Mouse (Mus musculus): ENCODE results near the gene Cacnb4. TPM values are rescaled to one million over a fixed set of nuclear protein-coding genes. Genes with fewer than 3 reads are reported as not detected.

Cacnb4 gene
- total RNA-seq, 2 experiments from 2014 or later: 0.17 to 0.20 TPM

- DNase-seq: peak in 1 of 2 experiments; percentile 30
Measured at GRCm38 (mm10) chr2:52518740-52519139, 157.9 kb downstream of the Cacnb4 start.

GRCm38 (mm10) chr2:52516534-52516933 is 160.1 kb downstream of the Cacnb4 start:
- DNase-seq: no peak

- DNase-seq: no peak
Measured at GRCm38 (mm10) chr2:52512865-52513388, 163.7 kb downstream of the Cacnb4 start.

GRCm38 (mm10) chr2:52512206-52512605 is 164.4 kb downstream of the Cacnb4 start:
- DNase-seq: no peak

DNA sequence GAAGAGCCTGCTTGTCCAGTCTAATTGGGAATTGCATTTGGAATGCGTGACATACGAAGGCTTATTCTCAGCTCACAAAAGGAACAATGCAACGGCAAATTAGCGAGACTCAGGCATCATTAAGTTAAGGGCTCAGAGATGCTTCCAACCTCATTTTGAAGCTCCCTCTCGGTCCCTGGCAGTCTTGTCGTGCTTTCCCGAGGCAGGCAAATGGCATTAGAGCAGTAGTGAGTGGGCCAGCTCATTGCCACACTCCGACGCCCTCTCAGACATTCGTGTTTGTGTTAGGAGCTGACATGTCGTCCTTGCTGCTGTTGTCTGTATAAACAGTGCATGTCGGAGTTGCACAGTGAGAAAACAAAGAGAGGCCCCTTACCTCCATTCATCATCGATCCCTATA is 164.8 kb downstream of the Cacnb4 start:
- no peak for DNase-seq

DNA sequence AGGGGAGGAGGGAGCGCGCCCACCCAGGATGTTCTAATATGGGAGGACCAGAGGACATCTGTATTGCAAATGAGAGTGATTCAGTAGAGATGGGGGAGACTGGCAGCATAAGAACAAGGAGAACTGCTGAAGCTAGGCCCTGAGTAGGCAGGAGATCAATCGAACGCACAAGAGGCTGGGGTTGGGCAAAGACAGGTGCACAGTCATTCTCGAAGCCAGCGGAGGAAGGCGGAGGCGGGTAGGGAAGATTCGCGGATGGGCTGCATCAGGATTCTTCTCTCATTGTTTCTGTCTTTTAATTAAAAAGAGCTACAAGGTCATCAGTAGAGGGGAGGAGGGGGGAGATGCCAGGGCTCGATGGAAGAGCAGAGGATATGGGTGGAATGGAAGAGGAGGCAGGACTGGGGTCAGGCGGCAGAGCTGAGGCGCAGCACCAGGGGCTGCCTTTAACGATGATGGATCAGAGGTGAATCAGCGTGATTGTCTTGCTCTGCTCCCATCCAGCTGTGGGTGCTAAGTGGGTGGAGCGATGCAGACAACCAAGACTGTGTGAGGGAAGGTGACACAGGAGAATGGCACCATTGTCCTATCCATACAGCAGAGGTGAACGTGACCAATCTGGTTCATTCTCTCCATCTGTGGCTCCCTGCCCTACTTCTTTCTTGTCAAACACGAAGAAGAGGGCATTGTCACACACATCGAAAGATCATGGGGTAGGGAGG is 166.7 kb downstream of the Cacnb4 start:
- DNase-seq: no peak

DNA sequence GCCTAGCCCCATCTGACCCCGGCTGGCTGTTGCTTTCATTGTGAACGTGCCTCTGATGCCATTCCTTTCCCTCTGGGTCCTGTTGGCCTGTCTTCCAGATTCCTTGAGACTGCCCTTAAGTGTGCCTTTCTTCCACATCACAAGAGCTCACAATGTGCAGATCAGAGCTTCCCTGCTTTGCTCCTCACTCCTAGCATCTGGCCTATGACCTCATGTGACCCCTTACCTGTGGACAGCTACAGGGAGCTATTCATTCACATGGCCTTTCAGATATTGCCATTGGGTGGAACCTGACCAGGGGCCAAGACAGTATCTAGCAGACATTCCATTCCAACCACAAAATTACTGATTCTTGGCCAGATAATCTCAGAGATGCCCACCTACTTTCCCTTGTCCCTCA is 171.5 kb downstream of the Cacnb4 start:
- no peak for DNase-seq

GRCm38 (mm10) chr2:52504762-52505161 is 171.9 kb downstream of the Cacnb4 start:
- DNase-seq: peak; percentile 22 to 41

DNA sequence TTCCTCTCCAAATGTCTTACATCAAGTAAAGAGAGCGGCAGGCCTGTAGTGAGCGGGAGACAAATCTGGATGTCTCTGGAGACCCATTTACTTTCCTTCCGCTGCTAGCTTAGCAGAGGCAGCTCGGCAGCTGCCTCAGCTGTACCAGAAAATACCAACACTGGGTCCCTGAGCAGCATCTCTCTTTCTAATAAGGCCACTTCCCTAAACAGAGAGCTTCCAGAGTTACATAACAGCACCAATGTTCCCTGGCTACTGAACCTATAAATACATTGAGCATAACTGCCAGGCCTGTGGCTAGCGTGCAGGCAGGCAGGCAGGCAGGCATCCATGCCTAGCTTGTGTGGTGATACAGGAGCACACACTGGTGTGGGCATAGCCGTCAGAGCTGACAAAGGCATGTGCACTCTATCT is 176.8 kb downstream of the Cacnb4 start:
- no peak for DNase-seq

DNA sequence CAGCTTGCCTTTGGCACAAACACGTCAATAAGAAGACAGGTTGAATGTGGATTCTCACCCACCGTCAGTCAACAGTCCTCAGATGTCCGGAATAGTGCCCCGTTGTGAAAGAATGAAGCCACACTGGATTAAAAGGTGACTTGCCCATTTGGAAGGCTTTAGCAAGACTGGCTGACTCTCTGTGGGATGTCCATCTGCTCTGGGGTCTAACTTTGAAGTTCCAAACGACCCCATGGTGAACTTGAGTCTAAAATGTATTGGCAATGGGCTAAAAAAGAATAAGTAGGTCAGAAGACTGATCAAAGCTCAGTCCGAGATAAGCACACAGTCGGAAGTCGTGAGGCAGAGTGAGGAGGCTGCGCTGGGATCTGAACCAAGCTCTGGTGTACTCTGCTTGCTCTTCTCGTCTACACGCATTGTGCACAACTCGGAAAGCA is 177.5 kb downstream of the Cacnb4 start:
- no peak for DNase-seq

GRCm38 (mm10) chr2:52495097-52495694 is 181.4 kb downstream of the Cacnb4 start:
- DNase-seq: no peak

DNA sequence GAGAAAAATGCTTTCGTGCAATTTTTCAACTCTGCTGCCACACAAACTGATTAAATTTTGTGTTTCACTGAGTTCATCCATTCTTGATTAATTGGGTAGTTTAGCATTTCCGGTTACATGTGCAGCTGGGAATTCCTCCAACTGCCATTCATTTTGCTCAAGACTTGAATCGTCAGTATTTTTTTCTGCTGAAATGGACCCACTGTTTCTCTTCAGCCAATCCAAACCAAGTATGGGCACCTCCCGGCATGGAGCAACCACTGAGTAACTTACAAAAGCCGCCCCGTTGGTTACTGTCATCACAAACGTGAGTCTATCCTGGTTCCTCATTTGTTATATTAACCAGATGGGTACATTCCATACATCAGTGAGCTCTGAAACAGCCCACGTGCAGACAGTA is 182.4 kb downstream of the Cacnb4 start:
- DNase-seq: no peak

- no peak for DNase-seq
Measured at GRCm38 (mm10) chr2:52492867-52493266, 183.8 kb downstream of the Cacnb4 start.

GRCm38 (mm10) chr2:52489840-52490239 is 186.8 kb downstream of the Cacnb4 start:
- no peak for DNase-seq

DNA sequence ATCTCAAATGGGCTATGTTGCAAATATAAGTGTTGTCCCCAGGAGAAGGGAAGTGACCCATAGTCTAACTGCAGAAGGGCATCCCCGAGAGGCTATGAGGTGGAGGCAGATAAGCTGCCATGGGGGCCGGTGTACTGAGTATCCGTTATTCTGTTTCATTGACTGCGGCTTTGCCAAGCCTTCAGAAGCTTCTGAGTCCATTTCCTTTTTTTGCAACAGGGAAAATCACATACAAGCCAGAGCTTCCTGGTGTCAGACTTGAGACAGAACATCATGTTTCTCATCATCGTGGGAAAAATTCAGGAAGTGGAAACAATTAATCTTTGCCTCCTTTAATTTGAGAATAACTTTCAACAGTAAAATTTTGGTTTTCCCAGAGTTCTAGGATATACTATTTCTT is 193.1 kb downstream of the Cacnb4 start:
- DNase-seq: peak; percentile 4 to 13

DNA sequence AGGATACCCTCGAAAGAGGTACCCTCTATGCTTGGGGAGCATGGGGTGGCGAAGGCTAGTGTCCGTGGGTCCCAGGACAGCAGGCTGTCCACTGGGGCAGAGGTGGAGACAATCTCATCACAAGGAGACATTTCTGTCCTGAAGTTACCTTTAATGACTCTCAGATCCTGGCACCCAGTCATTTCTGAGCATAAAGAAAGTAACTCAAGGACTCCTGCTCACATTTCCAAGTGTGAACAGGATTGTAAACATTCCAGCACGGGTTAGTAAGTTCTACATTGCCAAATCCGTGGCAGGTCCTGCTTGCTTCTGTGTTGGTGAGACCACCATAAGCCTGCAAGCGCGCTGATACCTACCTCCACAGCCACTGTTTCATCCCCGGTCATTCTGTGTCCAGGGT is 196.2 kb downstream of the Cacnb4 start:
- DNase-seq: no peak

- DNase-seq: no peak
Measured at GRCm38 (mm10) chr2:52478501-52478900, 198.1 kb downstream of the Cacnb4 start.

DNA sequence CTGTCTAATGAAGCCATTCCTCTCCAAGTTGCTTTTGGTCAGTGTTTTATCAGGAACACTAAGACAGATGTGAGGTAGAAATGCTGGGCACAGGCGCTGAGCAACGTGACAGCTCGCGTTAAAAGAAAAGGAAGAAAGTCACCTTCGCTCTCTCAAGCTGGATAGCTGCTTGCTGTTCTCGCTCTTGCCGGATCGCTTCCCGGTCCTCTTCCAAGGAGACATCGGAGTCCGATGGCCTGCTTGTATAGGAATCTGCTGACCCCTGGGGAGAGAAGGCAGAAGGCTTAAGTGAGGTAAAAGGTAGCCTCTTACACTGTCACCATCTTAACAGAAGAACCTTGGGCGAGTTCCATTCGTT is 199.1 kb downstream of the Cacnb4 start:
- no peak for DNase-seq

GRCm38 (mm10) chr2:52476801-52477549 is 199.7 kb downstream of the Cacnb4 start:
- DNase-seq: peak in 1 of 2 experiments; percentile 7

- no peak for DNase-seq
Measured at GRCm38 (mm10) chr2:52475854-52476253, 200.8 kb downstream of the Cacnb4 start.

DNA sequence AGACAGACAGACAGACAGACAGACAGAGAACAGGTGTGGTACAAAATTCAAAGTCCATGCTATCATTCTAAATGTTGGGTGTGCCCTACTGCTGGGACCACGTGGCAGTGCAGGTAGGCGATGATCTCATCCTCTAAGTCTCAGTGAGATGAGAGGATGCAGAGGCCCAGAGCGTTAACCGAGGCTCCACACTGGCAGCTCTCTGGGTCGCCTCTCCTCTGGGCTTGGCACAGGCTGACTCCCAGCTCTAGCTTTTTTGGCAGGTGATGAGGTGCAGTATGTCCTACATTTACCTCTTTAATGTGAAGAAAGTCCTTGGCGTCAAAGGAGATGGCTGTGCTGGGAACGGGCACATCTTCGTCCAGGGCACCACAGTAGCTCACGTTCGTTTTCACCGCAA is 202.1 kb downstream of the Cacnb4 start:
- no peak for DNase-seq

GRCm38 (mm10) chr2:52471545-52472291 is 204.9 kb downstream of the Cacnb4 start:
- DNase-seq: peak in 1 of 2 experiments; percentile 39

Measured in adrenal gland, postnatal 36 days (tissue).